Mouse (Mus musculus): ENCODE results near the gene Gm16405. TPM values are rescaled to one million over a fixed set of nuclear protein-coding genes. Genes with fewer than 3 reads are reported as not detected.

Gene Gm16405
- not detected in 2 replicates for polyA plus RNA-seq (2015; fragmentation: Nextera tagmentation; extraction: Ambion mirVana)

DNA sequence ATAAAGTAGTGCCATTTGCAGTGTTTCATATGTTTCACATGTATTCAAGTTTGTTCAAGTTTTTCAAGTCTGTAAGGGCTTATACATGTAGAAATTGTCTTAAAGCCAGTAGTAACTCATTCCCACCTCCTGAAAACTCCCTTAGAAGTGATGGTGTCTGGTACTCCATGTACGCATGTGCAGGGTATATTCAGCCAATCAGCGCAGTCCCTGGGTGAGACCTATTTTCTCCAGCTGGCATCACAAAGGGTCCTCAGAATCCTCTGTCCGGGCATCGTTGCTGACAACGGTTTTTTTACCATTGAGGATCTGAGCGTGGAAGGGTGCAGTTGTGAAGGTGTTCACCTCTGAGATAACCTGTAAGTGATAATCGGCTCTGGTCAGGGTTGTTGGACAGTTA is at the start of gene Gm16405:
Gene Gm16405 (plus strand): TSS at position 301 of the 400 bp plus-strand sequence.

Other genes starting within 250 kb of the Gm16405 start
- not detected in 2 replicates for gene Gm16430, start 91.0 kb downstream of the Gm16405 start, polyA plus RNA-seq (2015; fragmentation: Nextera tagmentation; extraction: Ambion mirVana)